Mouse (Mus musculus): ENCODE data around the gene Nr5a1. TPM values are rescaled to one million over a fixed set of nuclear protein-coding genes. Genes with fewer than 3 reads are reported as not detected.

Gene Nr5a1
- polyA plus RNA-seq, 1 experiment from 2014 or later: 2.4 TPM

- H3K36me3 ChIP-seq (ENCODE audit: poor library complexity, severe bottlenecking): no peaks in the 10 kb centered on the region
- ATAC-seq: no peak
- no peak overlapping the region for H3K4me3 ChIP-seq
- H3K9me3 ChIP-seq (replicated peaks): no peaks in the 10 kb centered on the region
- H3K27me3 ChIP-seq: peaks cover 99% of the 10 kb centered on the region
- no peak overlapping the region for H3K9ac ChIP-seq
- H3K4me2 ChIP-seq: no peak overlapping the region
- WGBS: 53% methylated on average over 5 of the region's 5 CpGs
- peaks cover 12% of the 10 kb centered on the region for H3K4me1 ChIP-seq
- H3K27ac ChIP-seq: no peak overlapping the region
Observed at GRCm38 (mm10) chr2:38700177-38700576, 14.2 kb downstream of the Nr5a1 start.

GRCm38 (mm10) chr2:38698623-38699022 lies 15.7 kb downstream of the Nr5a1 start:
- 89% methylated on average over 5 of the region's 5 CpGs for WGBS
- H3K9ac ChIP-seq: no peak overlapping the region
- no peak overlapping the region for H3K4me2 ChIP-seq
- H3K4me1 ChIP-seq: peaks cover 12% of the 10 kb centered on the region
- no peak overlapping the region for H3K27ac ChIP-seq
- H3K4me3 ChIP-seq: no peak overlapping the region
- peaks cover 99% of the 10 kb centered on the region for H3K27me3 ChIP-seq
- H3K36me3 ChIP-seq (ENCODE audit: poor library complexity, severe bottlenecking): no peaks in the 10 kb centered on the region
- no peaks in the 10 kb centered on the region for H3K9me3 ChIP-seq (replicated peaks)
- no peak for ATAC-seq

- ATAC-seq: peak; percentile 36; the same call in 1 of the 2 replicates
- Histone ChIP-seq H3K4me3 (no peak overlapping the region), H3K4me1 (peaks cover 12% of the 10 kb centered on the region), H3K36me3 (ENCODE audit: poor library complexity, severe bottlenecking) (no peaks in the 10 kb centered on the region), H3K4me2 (peak overlapping the region; percentile 30), H3K27me3 (peaks cover 99% of the 10 kb centered on the region), H3K27ac (no peak overlapping the region), H3K9me3 (replicated peaks) (no peaks in the 10 kb centered on the region), H3K9ac (0 out of 2 replicates have a peak overlapping the region, but pooled peaks have one; percentile 14)
- 5% methylated on average over 27 of the region's 27 CpGs for WGBS
Observed at GRCm38 (mm10) chr2:38697128-38698120, 16.9 kb downstream of the Nr5a1 start.

GRCm38 (mm10) chr2:38695770-38696169 lies 18.6 kb downstream of the Nr5a1 start:
- 10% methylated on average over 9 of the region's 9 CpGs for WGBS
- H3K27me3 ChIP-seq: peaks cover 99% of the 10 kb centered on the region
- peaks cover 12% of the 10 kb centered on the region for H3K4me1 ChIP-seq
- H3K9me3 ChIP-seq (replicated peaks): no peaks in the 10 kb centered on the region
- no peak overlapping the region for H3K4me3 ChIP-seq
- ATAC-seq: no peak
- H3K36me3 ChIP-seq (ENCODE audit: poor library complexity, severe bottlenecking): no peaks in the 10 kb centered on the region
- no peak overlapping the region for H3K4me2 ChIP-seq
- no peak overlapping the region for H3K9ac ChIP-seq
- H3K27ac ChIP-seq: no peak overlapping the region

GRCm38 (mm10) chr2:38691542-38691941 lies 22.8 kb downstream of the Nr5a1 start:
- peaks cover 77% of the 10 kb centered on the region for H3K27me3 ChIP-seq
- H3K27ac ChIP-seq: no peak overlapping the region
- ATAC-seq: no peak
- no peak overlapping the region for H3K9ac ChIP-seq
- H3K9me3 ChIP-seq (replicated peaks): no peaks in the 10 kb centered on the region
- no peak overlapping the region for H3K4me3 ChIP-seq
- H3K4me1 ChIP-seq: peaks cover 18% of the 10 kb centered on the region
- no peaks in the 10 kb centered on the region for H3K36me3 ChIP-seq (ENCODE audit: poor library complexity, severe bottlenecking)
- no peak overlapping the region for H3K4me2 ChIP-seq
- 17% methylated on average over 8 of the region's 8 CpGs for WGBS

GRCm38 (mm10) chr2:38689881-38690280 lies 24.5 kb downstream of the Nr5a1 start:
- Histone ChIP-seq H3K27me3 (peaks cover 60% of the 10 kb centered on the region), H3K9ac (no peak overlapping the region), H3K4me1 (peaks cover 22% of the 10 kb centered on the region), H3K27ac (no peak overlapping the region), H3K4me3 (no peak overlapping the region), H3K36me3 (ENCODE audit: poor library complexity, severe bottlenecking) (no peaks in the 10 kb centered on the region), H3K4me2 (no peak overlapping the region), H3K9me3 (replicated peaks) (no peaks in the 10 kb centered on the region)
- WGBS: 45% methylated on average over 1 of the region's 1 CpGs
- no peak for ATAC-seq

- WGBS: 2% methylated on average over 29 of the region's 29 CpGs
- H3K9ac ChIP-seq: peak overlapping the region; percentile 53
- H3K4me3 ChIP-seq: peak overlapping the region; percentile 30
- peaks cover 51% of the 10 kb centered on the region for H3K27me3 ChIP-seq
- H3K4me2 ChIP-seq: peak overlapping the region; percentile 62
- ATAC-seq: peak; percentile 90
- H3K9me3 ChIP-seq (replicated peaks): no peaks in the 10 kb centered on the region
- peaks cover 22% of the 10 kb centered on the region for H3K4me1 ChIP-seq
- H3K36me3 ChIP-seq (ENCODE audit: poor library complexity, severe bottlenecking): no peaks in the 10 kb centered on the region
- H3K27ac ChIP-seq: peak overlapping the region; percentile 66
Observed at GRCm38 (mm10) chr2:38688791-38689520, 25.4 kb downstream of the Nr5a1 start.

GRCm38 (mm10) chr2:38685746-38686145 lies 28.6 kb downstream of the Nr5a1 start:
- WGBS: 79% methylated on average over 3 of the region's 3 CpGs
- H3K27me3 ChIP-seq: peaks cover 19% of the 10 kb centered on the region
- H3K27ac ChIP-seq: no peak overlapping the region
- H3K9me3 ChIP-seq (replicated peaks): no peaks in the 10 kb centered on the region
- no peak overlapping the region for H3K4me3 ChIP-seq
- no peak overlapping the region for H3K9ac ChIP-seq
- H3K36me3 ChIP-seq (ENCODE audit: poor library complexity, severe bottlenecking): no peaks in the 10 kb centered on the region
- ATAC-seq: no peak
- peaks cover 22% of the 10 kb centered on the region for H3K4me1 ChIP-seq
- H3K4me2 ChIP-seq: no peak overlapping the region

GRCm38 (mm10) chr2:38683083-38683482 lies 31.3 kb downstream of the Nr5a1 start:
- Histone ChIP-seq H3K36me3 (ENCODE audit: poor library complexity, severe bottlenecking) (no peaks in the 10 kb centered on the region), H3K9ac (no peak overlapping the region), H3K9me3 (replicated peaks) (no peaks in the 10 kb centered on the region), H3K4me2 (no peak overlapping the region), H3K4me1 (peaks cover 9% of the 10 kb centered on the region), H3K27ac (no peak overlapping the region), H3K4me3 (no peak overlapping the region), H3K27me3 (peaks cover 9% of the 10 kb centered on the region; the same call in 1 of the 2 replicates)
- ATAC-seq: no peak
- WGBS: 89% methylated on average over 5 of the region's 5 CpGs

- peaks cover 5% of the 10 kb centered on the region; the same call in 1 of the 2 replicates for H3K4me1 ChIP-seq
- WGBS: 94% methylated on average over 5 of the region's 5 CpGs
- 0 out of 2 replicates have a peak, but pooled peaks cover 5% of the 10 kb centered on the region for H3K27me3 ChIP-seq
- H3K9me3 ChIP-seq (replicated peaks): no peaks in the 10 kb centered on the region
- no peak overlapping the region for H3K27ac ChIP-seq
- H3K4me2 ChIP-seq: no peak overlapping the region
- H3K36me3 ChIP-seq (ENCODE audit: poor library complexity, severe bottlenecking): no peaks in the 10 kb centered on the region
- no peak overlapping the region for H3K9ac ChIP-seq
- ATAC-seq: no peak
- no peak overlapping the region for H3K4me3 ChIP-seq
Observed at GRCm38 (mm10) chr2:38682209-38682608, 32.1 kb downstream of the Nr5a1 start.

GRCm38 (mm10) chr2:38678947-38679346 lies 35.4 kb downstream of the Nr5a1 start:
- H3K4me1 ChIP-seq: no peaks in the 10 kb centered on the region
- H3K9ac ChIP-seq: no peak overlapping the region
- no peaks in the 10 kb centered on the region for H3K36me3 ChIP-seq (ENCODE audit: poor library complexity, severe bottlenecking)
- H3K4me3 ChIP-seq: no peak overlapping the region
- no peak for ATAC-seq
- H3K4me2 ChIP-seq: no peak overlapping the region
- H3K27me3 ChIP-seq: no peaks in the 10 kb centered on the region
- no peaks in the 10 kb centered on the region for H3K9me3 ChIP-seq (replicated peaks)
- H3K27ac ChIP-seq: no peak overlapping the region

GRCm38 (mm10) chr2:38675366-38675969 lies 38.9 kb downstream of the Nr5a1 start:
- Histone ChIP-seq H3K9ac (no peak overlapping the region), H3K4me3 (no peak overlapping the region), H3K4me2 (no peak overlapping the region), H3K4me1 (no peaks in the 10 kb centered on the region), H3K27me3 (peaks cover 6% of the 10 kb centered on the region; the same call in 1 of the 2 replicates), H3K36me3 (ENCODE audit: poor library complexity, severe bottlenecking) (no peaks in the 10 kb centered on the region), H3K27ac (no peak overlapping the region), H3K9me3 (replicated peaks) (no peaks in the 10 kb centered on the region)
- WGBS: 60% methylated on average over 9 of the region's 9 CpGs
- no peak for ATAC-seq

Data from forebrain, embryonic 13.5 days (tissue).